Mouse (Mus musculus) CH12.LX (cell line): Measurements from ENCODE around the gene Lrrc29.

Experiments used
- CHD1 ChIP-seq: IDR thresholded peaks from 2 replicates; pipeline ENCODE4 v1.6.1; 2012; ENCODE audit warnings: low read depth, low read length, improper control_type of control experiment, inconsistent platforms
- CTCF ChIP-seq, 2 experiments: IDR thresholded peaks in 1 of 2; conservative IDR thresholded peaks in 1 of 2; 2 replicates each; pipeline ENCODE4 v1.5.1; 2011 to 2012; ENCODE audit warnings: low read depth in 2 of 2, low read length in 2 of 2, improper control_type of control experiment in 1 of 2, inconsistent platforms in 1 of 2, mild to moderate bottlenecking in 1 of 2, moderate library complexity in 1 of 2
- POLR2A ChIP-seq: IDR thresholded peaks from 2 replicates; pipeline ENCODE4 v1.6.1; 2011; ENCODE audit warnings: low read depth, mild to moderate bottlenecking, improper control_type of control experiment, low read length
- RAD21 ChIP-seq: IDR thresholded peaks from 2 replicates; pipeline ENCODE4 v1.6.1; 2011; ENCODE audit warnings: low read depth, mild to moderate bottlenecking, low read length, improper control_type of control experiment, moderate library complexity
- ZC3H11A ChIP-seq: IDR thresholded peaks from 2 replicates; pipeline ENCODE4 v1.6.1; 2012; ENCODE audit warnings: low read depth, mild to moderate bottlenecking, inconsistent platforms, low read length, improper control_type of control experiment

DNA sequence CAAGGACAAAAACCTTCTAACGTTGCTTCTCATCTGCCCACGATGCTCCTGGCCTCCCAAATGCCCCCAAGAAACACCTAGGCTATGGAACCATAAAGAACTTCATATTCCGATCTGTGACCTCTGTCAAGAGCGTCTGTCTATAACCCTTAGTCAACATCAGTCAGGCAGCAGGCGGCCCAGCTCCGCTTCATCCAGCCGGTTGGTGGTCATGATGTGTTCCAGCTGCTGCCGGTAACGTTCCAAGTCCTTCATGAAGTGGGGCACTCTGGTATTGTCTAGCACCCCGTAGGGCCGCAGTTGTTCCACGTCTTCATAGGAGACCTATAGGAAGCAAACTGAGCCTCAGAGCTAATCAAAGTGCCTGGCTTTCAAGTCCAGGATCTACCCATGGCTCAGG, 44.3 kb downstream of the Lrrc29 start:
- TF ChIP-seq CHD1 (no peak), CTCF (conservative IDR thresholded peaks at IDR 0.05 in 1 of 2, IDR thresholded peaks at IDR 0.05 in 1 of 2; ENCODE audit: low read depth in 2 of 2, low read length in 2 of 2) (no peak), POLR2A (no peak), RAD21 (no peak), ZC3H11A (no peak)
